Mouse (Mus musculus) lung, adult 2 months (tissue): ENCODE data around the gene Haspin.

Source experiments
- CTCF ChIP-seq: fragments of 200-500 bp; IDR thresholded peaks from 2 replicates; pipeline ENCODE4 v1.5.1; 2011; ENCODE audit warnings: mild to moderate bottlenecking, low read length, control low read depth; ENCODE audit not compliant: insufficient read depth
- POLR2A ChIP-seq: fragments of 200-500 bp; IDR thresholded peaks from 2 replicates; pipeline ENCODE4 v1.6.1; 2011; ENCODE audit warnings: low read depth, mild to moderate bottlenecking, control low read depth, low read length, borderline replicate concordance; ENCODE audit errors: extremely low read depth

DNA sequence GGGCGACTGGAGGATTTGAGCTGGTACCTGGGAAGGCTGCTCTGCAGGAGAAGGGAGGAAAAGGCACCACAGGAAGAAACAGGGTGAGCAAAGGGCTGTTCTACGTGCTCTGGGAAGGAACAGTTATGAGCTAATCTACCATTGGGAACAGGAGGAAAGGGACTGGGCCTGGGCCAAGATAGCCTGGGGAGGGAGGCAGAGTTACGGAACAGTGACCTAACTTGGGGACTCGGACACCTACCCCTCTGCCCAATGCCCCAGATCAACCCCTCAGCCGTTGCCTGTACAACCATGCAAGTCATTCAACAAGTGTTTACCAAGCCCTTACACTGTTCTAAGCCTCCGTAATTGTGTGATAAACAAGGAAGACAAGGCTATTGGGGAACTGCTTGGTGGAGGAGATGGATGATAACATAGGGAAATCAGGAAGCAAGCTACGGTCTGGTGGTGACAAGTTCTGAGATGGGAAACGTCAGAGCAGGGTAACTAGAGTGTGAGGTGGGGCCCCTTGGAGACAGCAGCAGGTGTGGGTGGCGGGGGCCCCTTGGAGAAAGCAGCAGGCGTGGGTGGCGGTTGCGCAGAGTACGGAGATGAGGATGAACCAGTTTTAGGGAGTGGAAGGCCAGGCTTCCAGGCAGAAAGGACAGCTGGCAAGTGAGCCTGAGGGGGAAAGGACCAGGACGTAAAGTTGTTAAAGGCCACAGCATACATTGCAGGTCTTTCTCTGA is 29.0 kb downstream of the Haspin start:
- TF ChIP-seq CTCF (no peak), POLR2A (no peak)
